Mouse (Mus musculus) adipocyte (in vitro differentiated cells): ENCODE measurements around the gene Col12a1.

Experiments used
- DNase-seq: peaks from one replicate; pipeline ENCODE4 v3.0.0-alpha.2; 2016; ENCODE audit warnings: low spot score

Col12a1 gene

DNA sequence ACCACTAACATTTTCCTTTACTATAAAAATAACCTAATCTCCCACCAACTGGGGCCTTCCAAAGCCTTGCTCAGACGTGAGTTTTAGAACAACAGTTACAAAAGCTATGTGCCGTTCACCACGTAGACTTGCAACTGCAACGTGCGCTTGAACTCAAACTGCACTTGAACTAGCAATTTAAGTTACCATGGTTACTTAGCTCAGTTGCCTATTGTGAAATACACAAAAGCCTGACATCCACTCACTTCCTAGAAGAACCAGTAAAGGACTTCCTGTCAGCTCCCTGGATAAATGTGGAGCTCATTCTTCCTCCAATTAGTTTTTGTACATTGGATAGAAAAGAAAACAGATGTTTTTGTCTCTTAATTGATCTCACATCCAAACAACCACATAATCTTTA lies 112.9 kb downstream of the Col12a1 start:
- DNase-seq = peak; percentile 13

- DNase-seq = no peak
Measured at GRCm38 (mm10) chr9:79604546-79604945, 114.1 kb downstream of the Col12a1 start.

GRCm38 (mm10) chr9:79603448-79603847 lies 115.2 kb downstream of the Col12a1 start:
- peak; percentile 39 for DNase-seq

DNA sequence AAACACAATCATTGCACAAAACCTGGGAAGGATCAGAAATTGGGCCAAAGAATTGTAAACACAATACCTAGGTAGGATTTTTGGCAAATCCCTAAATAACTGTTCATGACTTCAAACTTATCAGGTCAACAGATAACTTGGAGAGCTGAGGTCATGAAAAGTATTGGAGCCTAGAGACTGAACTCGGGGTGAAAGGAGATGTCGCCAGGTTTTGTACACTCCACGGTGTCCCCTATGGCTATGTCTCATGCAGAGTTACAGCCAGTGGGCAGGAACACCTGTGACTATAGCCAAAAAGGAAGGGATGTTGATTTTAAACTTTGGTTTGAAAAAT lies 118.4 kb downstream of the Col12a1 start:
- no peak for DNase-seq

GRCm38 (mm10) chr9:79599395-79600236 lies 119.0 kb downstream of the Col12a1 start:
- no peak for DNase-seq

- no peak for DNase-seq
Measured at GRCm38 (mm10) chr9:79598578-79598977, 120.1 kb downstream of the Col12a1 start.

- DNase-seq = no peak
Measured at GRCm38 (mm10) chr9:79586415-79587195, 132.0 kb downstream of the Col12a1 start.

- no peak for DNase-seq
Measured at GRCm38 (mm10) chr9:79566838-79567237, 151.8 kb downstream of the Col12a1 start.

DNA sequence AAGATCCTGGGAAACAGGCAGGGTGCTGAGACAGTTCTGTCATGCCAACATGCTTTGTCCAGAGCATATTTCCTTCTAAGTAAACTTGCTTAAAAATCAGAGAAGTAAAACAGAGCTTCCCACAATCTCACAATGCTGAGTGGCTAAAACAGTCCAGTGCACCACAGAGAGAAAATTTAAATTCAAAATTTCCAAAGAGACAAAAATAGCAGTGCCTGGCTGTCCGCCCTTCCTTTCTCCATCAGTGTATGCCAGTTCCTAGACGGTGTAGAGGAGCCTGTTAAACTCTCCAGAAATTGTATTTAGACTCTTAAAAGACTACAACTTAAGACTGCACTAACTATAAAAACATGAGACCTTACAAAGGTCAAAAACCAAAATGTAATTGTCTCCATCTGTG lies 165.3 kb downstream of the Col12a1 start:
- no peak for DNase-seq
